Mouse (Mus musculus): ENCODE results near the gene Tnni3. TPM values are rescaled to one million over a fixed set of nuclear protein-coding genes. Genes with fewer than 3 reads are reported as not detected.

The Tnni3 gene
- polyA plus RNA-seq, 1 experiment from 2014 or later = 2,083 TPM

- Histone ChIP-seq H3K9ac (no peak overlapping the region), H3K36me3 (peaks cover 20% of the 10 kb centered on the region), H3K27ac (replicated peaks) (peak overlapping the region; percentile 58), H3K27me3 (replicated peaks) (no peaks in the 10 kb centered on the region), H3K4me2 (no peak overlapping the region), H3K4me3 (no peak overlapping the region), H3K9me3 (no peaks in the 10 kb centered on the region), H3K4me1 (peaks cover 47% of the 10 kb centered on the region)
- no peak for ATAC-seq (ENCODE audit: extremely low read depth, insufficient number of reproducible peaks, low FRiP score, low TSS enrichment)
- WGBS = 41% methylated on average over 11 of the region's 11 CpGs
These were observed 19.2 kb downstream of the Tnni3 start for GRCm38 (mm10) chr7:4504646-4505435.

GRCm38 (mm10) chr7:4503858-4504257 is 20.2 kb downstream of the Tnni3 start:
- WGBS = 73% methylated on average over 5 of the region's 5 CpGs
- ATAC-seq (ENCODE audit: extremely low read depth, insufficient number of reproducible peaks, low FRiP score, low TSS enrichment) = no peak
- H3K9me3 ChIP-seq = no peaks in the 10 kb centered on the region
- H3K9ac ChIP-seq = no peak overlapping the region
- H3K27ac ChIP-seq (replicated peaks) = peak overlapping the region; percentile 58
- H3K27me3 ChIP-seq (replicated peaks) = no peaks in the 10 kb centered on the region
- H3K4me2 ChIP-seq = no peak overlapping the region
- peaks cover 16% of the 10 kb centered on the region for H3K36me3 ChIP-seq
- peaks cover 48% of the 10 kb centered on the region for H3K4me1 ChIP-seq
- no peak overlapping the region for H3K4me3 ChIP-seq

- Histone ChIP-seq H3K4me1 (peaks cover 48% of the 10 kb centered on the region), H3K4me2 (peak overlapping the region; percentile 94; the same call in 1 of the 2 replicates), H3K9me3 (no peaks in the 10 kb centered on the region), H3K4me3 (no peak overlapping the region), H3K27ac (replicated peaks) (peak overlapping the region; percentile 85; the same call in 1 of the 2 replicates), H3K27me3 (replicated peaks) (no peaks in the 10 kb centered on the region), H3K9ac (no peak overlapping the region), H3K36me3 (peaks cover 14% of the 10 kb centered on the region)
- ATAC-seq (ENCODE audit: extremely low read depth, insufficient number of reproducible peaks, low FRiP score, low TSS enrichment) = no peak
- WGBS = 71% methylated on average over 4 of the region's 4 CpGs
These were observed 20.9 kb downstream of the Tnni3 start for GRCm38 (mm10) chr7:4503100-4503499.

- no peak for ATAC-seq (ENCODE audit: extremely low read depth, insufficient number of reproducible peaks, low FRiP score, low TSS enrichment)
- Histone ChIP-seq H3K4me3 (peak overlapping the region; percentile 90), H3K27me3 (replicated peaks) (no peaks in the 10 kb centered on the region), H3K27ac (replicated peaks) (peak overlapping the region; percentile 85), H3K4me1 (peaks cover 54% of the 10 kb centered on the region), H3K9me3 (no peaks in the 10 kb centered on the region), H3K36me3 (peaks cover 14% of the 10 kb centered on the region), H3K4me2 (peak overlapping the region; percentile 94), H3K9ac (peak overlapping the region; percentile 98)
- 7% methylated on average over 14 of the region's 14 CpGs for WGBS
These were observed 21.5 kb downstream of the Tnni3 start for GRCm38 (mm10) chr7:4502421-4503090.

GRCm38 (mm10) chr7:4501558-4502397 is 22.3 kb downstream of the Tnni3 start, which contains the start of gene Ppp1r12c:
TSS of gene Ppp1r12c (minus strand) at chr7:4501680.
- Histone ChIP-seq H3K9ac (peak within 1 kb of the TSS; percentile 98), H3K27ac (replicated peaks) (peak within 1 kb of the TSS; percentile 85), H3K4me1 (peaks cover 60% of the 10 kb centered on the region), H3K27me3 (replicated peaks) (no peaks in the 10 kb centered on the region), H3K9me3 (no peaks in the 10 kb centered on the region), H3K4me3 (peak within 1 kb of the TSS; percentile 90), H3K4me2 (peak within 1 kb of the TSS; percentile 94), H3K36me3 (peaks cover 19% of the 10 kb centered on the region)
- peak; percentile 88 for ATAC-seq (ENCODE audit: extremely low read depth, insufficient number of reproducible peaks, low FRiP score, low TSS enrichment)
- WGBS = under 1% methylated on average over 62 of the region's 62 CpGs

GRCm38 (mm10) chr7:4500892-4501471 is 23.0 kb downstream of the Tnni3 start:
- no peaks in the 10 kb centered on the region for H3K27me3 ChIP-seq (replicated peaks)
- peaks cover 22% of the 10 kb centered on the region for H3K36me3 ChIP-seq
- peak; percentile 19 for ATAC-seq (ENCODE audit: extremely low read depth, insufficient number of reproducible peaks, low FRiP score, low TSS enrichment)
- peaks cover 60% of the 10 kb centered on the region for H3K4me1 ChIP-seq
- peak overlapping the region; percentile 90 for H3K4me3 ChIP-seq
- H3K9ac ChIP-seq = peak overlapping the region; percentile 98
- peak overlapping the region; percentile 85 for H3K27ac ChIP-seq (replicated peaks)
- under 1% methylated on average over 46 of the region's 52 CpGs for WGBS
- H3K9me3 ChIP-seq = no peaks in the 10 kb centered on the region
- H3K4me2 ChIP-seq = peak overlapping the region; percentile 94

- H3K27ac ChIP-seq (replicated peaks) = peak overlapping the region; percentile 66
- H3K4me1 ChIP-seq = peaks cover 52% of the 10 kb centered on the region
- H3K36me3 ChIP-seq = peaks cover 38% of the 10 kb centered on the region
- no peaks in the 10 kb centered on the region for H3K27me3 ChIP-seq (replicated peaks)
- no peaks in the 10 kb centered on the region for H3K9me3 ChIP-seq
- H3K4me2 ChIP-seq = peak overlapping the region; percentile 94
- 69% methylated on average over 4 of the region's 4 CpGs for WGBS
- ATAC-seq (ENCODE audit: extremely low read depth, insufficient number of reproducible peaks, low FRiP score, low TSS enrichment) = no peak
- peak overlapping the region; percentile 98 for H3K9ac ChIP-seq
- peak overlapping the region; percentile 90 for H3K4me3 ChIP-seq
These were observed 25.0 kb downstream of the Tnni3 start for GRCm38 (mm10) chr7:4499034-4499433.

- Histone ChIP-seq H3K36me3 (peaks cover 45% of the 10 kb centered on the region), H3K27ac (replicated peaks) (peak overlapping the region; percentile 66), H3K9me3 (no peaks in the 10 kb centered on the region), H3K4me3 (peak overlapping the region; percentile 90), H3K4me2 (peak overlapping the region; percentile 94), H3K9ac (peak overlapping the region; percentile 98), H3K4me1 (peaks cover 55% of the 10 kb centered on the region), H3K27me3 (replicated peaks) (no peaks in the 10 kb centered on the region)
- 17% methylated on average over 9 of the region's 9 CpGs for WGBS
- ATAC-seq (ENCODE audit: extremely low read depth, insufficient number of reproducible peaks, low FRiP score, low TSS enrichment) = no peak
These were observed 25.8 kb downstream of the Tnni3 start for GRCm38 (mm10) chr7:4498251-4498650.

- peaks cover 54% of the 10 kb centered on the region for H3K36me3 ChIP-seq
- peaks cover 58% of the 10 kb centered on the region for H3K4me1 ChIP-seq
- peak overlapping the region; percentile 98; the same call in 1 of the 2 replicates for H3K9ac ChIP-seq
- no peaks in the 10 kb centered on the region for H3K9me3 ChIP-seq
- no peak overlapping the region for H3K4me3 ChIP-seq
- no peaks in the 10 kb centered on the region for H3K27me3 ChIP-seq (replicated peaks)
- WGBS = 82% methylated on average over 9 of the region's 9 CpGs
- H3K4me2 ChIP-seq = 0 out of 2 replicates have a peak overlapping the region, but pooled peaks have one; percentile 94
- H3K27ac ChIP-seq (replicated peaks) = peak overlapping the region; percentile 66; the same call in 1 of the 2 replicates
- ATAC-seq (ENCODE audit: extremely low read depth, insufficient number of reproducible peaks, low FRiP score, low TSS enrichment) = no peak
These were observed 26.6 kb downstream of the Tnni3 start for GRCm38 (mm10) chr7:4497271-4497903.

- WGBS = 93% methylated on average over 3 of the region's 3 CpGs
- ATAC-seq (ENCODE audit: extremely low read depth, insufficient number of reproducible peaks, low FRiP score, low TSS enrichment) = no peak
- Histone ChIP-seq H3K27ac (replicated peaks) (no peak overlapping the region), H3K4me3 (no peak overlapping the region), H3K9ac (no peak overlapping the region), H3K4me2 (no peak overlapping the region), H3K4me1 (peaks cover 63% of the 10 kb centered on the region), H3K27me3 (replicated peaks) (no peaks in the 10 kb centered on the region), H3K9me3 (no peaks in the 10 kb centered on the region), H3K36me3 (peaks cover 63% of the 10 kb centered on the region)
These were observed 27.6 kb downstream of the Tnni3 start for GRCm38 (mm10) chr7:4496468-4496867.
